Mouse (Mus musculus) WW6 (cell line): Measurements from ENCODE around the gene Ndrg3.

Experiments used
- DNase-seq: peaks from one replicate; pipeline ENCODE4 v3.0.0-alpha.2; 2013; ENCODE audit warnings: low read depth, low spot score

Gene Ndrg3

GRCm38 (mm10) chr2:156991470-156992319, at the start of gene Ndrg3:
Gene Ndrg3 (minus strand): TSS chr2:156992056.
- peak; percentile 97 for DNase-seq

GRCm38 (mm10) chr2:157041421-157041820, 49.6 kb upstream of the Ndrg3 start:
- no peak for DNase-seq

- DNase-seq, result no peak
Measured at GRCm38 (mm10) chr2:157040649-157041046, 48.8 kb upstream of the Ndrg3 start.

- no peak for DNase-seq
Measured at GRCm38 (mm10) chr2:157039900-157040648, 48.2 kb upstream of the Ndrg3 start.

- DNase-seq, result no peak
Measured at GRCm38 (mm10) chr2:157037303-157037702, 45.4 kb upstream of the Ndrg3 start.

- no peak for DNase-seq
Measured at GRCm38 (mm10) chr2:157036400-157036799, 44.5 kb upstream of the Ndrg3 start.

- no peak for DNase-seq
Measured at GRCm38 (mm10) chr2:157035371-157035770, 43.5 kb upstream of the Ndrg3 start.

- peak; percentile 79 for DNase-seq
Measured at GRCm38 (mm10) chr2:157030804-157031203, 38.9 kb upstream of the Ndrg3 start.

- DNase-seq, result no peak
Measured at GRCm38 (mm10) chr2:157028261-157028660, 36.4 kb upstream of the Ndrg3 start.

- no peak for DNase-seq
Measured at GRCm38 (mm10) chr2:157027106-157028008, 35.5 kb upstream of the Ndrg3 start.

GRCm38 (mm10) chr2:157021156-157021555, 29.3 kb upstream of the Ndrg3 start:
- DNase-seq, result no peak

GRCm38 (mm10) chr2:157019228-157019627, 27.4 kb upstream of the Ndrg3 start:
- no peak for DNase-seq

- DNase-seq, result no peak
Measured at GRCm38 (mm10) chr2:157016529-157017270, 24.8 kb upstream of the Ndrg3 start.

GRCm38 (mm10) chr2:157012341-157012740, 20.5 kb upstream of the Ndrg3 start:
- DNase-seq, result no peak

GRCm38 (mm10) chr2:157010634-157011310, 18.9 kb upstream of the Ndrg3 start:
- DNase-seq, result no peak

- DNase-seq, result no peak
Measured at GRCm38 (mm10) chr2:157010121-157010520, 18.3 kb upstream of the Ndrg3 start.

GRCm38 (mm10) chr2:157008509-157008908, 16.7 kb upstream of the Ndrg3 start:
- no peak for DNase-seq

- DNase-seq, result no peak
Measured at GRCm38 (mm10) chr2:157007234-157007596, 15.4 kb upstream of the Ndrg3 start.

- peak; percentile 72 for DNase-seq
Measured at GRCm38 (mm10) chr2:157006511-157007233, 14.8 kb upstream of the Ndrg3 start, which contains the start of gene Dsn1. Gene Dsn1 (minus strand): TSS chr2:157007154.

- no peak for DNase-seq
Measured at GRCm38 (mm10) chr2:157002321-157002720, 10.5 kb upstream of the Ndrg3 start.
